Mouse (Mus musculus) CD4-positive helper T cell, adult 2 months (primary cell): ENCODE data around the gene Ccnt2.
"Not testable (repeated sequence)": the region's sequence is repeated elsewhere in the genome, so short reads cannot be mapped to it uniquely, and the experiment has no call there.

Experiments
- DNase-seq: peaks from one replicate; pipeline ENCODE4 v3.0.0-alpha.2; 2012; ENCODE audit warnings: low read depth, missing footprints, low spot score

The Ccnt2 gene

GRCm38 (mm10) chr1:127773803-127774500 is at the start of gene Ccnt2:
Gene Ccnt2 (plus strand): TSS chr1:127774164.
- DNase-seq = peak; percentile 100

DNA sequence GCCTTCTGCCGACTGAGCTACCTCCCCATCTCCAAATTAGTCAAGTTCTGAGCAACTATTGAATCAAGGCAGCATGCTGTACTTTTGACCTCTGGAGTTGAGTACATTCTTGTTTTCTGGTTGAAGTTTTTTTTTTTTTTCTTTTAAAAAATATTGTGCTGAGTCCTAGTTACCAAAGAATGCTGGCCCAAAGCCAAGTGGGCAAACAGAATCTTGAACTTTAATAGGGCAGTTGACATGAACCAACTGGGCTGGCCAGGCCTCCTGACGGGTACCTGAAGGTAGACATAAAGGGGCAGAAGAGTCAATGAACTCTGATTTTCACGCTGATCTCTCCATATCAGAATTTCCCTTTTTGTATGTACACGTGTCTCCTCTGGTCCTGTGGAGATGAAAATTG is 44.9 kb upstream of the Ccnt2 start, which contains the start of gene Acmsd:
Gene Acmsd, plus strand, starts transcription at position 318 of the 400 bp plus-strand sequence.
- DNase-seq = no peak

- DNase-seq = no peak
Measured at GRCm38 (mm10) chr1:127731086-127731485, 42.9 kb upstream of the Ccnt2 start.

GRCm38 (mm10) chr1:127732435-127732834 is 41.5 kb upstream of the Ccnt2 start:
- no peak for DNase-seq

DNA sequence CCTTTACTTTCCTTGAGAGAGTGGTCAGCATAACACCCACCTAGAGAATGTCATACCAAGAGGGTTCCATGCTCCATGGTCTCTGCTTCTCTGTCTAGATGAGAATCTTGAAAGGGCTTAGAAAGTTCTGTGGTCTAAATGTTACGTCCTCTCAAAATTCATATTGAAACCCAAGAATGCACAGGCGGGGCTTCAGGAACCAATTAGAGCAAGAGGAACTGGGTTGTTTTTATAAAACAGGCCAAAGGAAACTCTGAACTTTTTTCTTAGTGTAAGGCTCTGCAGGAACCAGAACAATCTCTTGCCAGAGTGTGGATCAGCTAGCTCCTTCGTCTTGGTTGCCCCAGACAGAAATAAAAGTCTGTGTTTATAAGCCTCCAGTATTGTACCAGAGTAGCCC is 41.1 kb upstream of the Ccnt2 start:
- DNase-seq = peak; percentile 11

DNA sequence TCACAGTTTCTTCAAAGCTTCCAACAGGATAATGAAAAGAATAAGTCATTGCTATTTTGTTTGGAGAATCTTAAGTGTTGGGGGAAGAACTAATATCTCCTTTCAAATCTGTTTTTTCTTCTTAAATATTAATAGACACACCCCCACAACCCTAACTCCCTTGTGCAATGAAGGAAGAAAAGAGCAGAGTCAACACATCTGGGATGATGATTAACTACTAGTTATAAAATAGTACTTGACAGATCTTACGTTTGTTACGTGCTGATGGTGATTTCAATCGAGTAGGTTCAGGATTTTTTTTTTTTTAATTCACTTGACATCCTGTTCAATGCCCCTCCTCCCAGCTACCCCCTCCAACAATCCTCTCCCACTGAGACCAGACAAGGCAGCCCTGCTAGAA is 38.6 kb upstream of the Ccnt2 start:
- DNase-seq = no peak

GRCm38 (mm10) chr1:127750401-127751102 is 23.4 kb upstream of the Ccnt2 start:
- DNase-seq = no peak

GRCm38 (mm10) chr1:127755806-127756205 is 18.2 kb upstream of the Ccnt2 start:
- DNase-seq = no peak

- DNase-seq = no peak
Measured at GRCm38 (mm10) chr1:127756331-127757163, 17.4 kb upstream of the Ccnt2 start.

- not testable (repeated sequence) for DNase-seq
Measured at GRCm38 (mm10) chr1:127757164-127757545, 16.8 kb upstream of the Ccnt2 start.

DNA sequence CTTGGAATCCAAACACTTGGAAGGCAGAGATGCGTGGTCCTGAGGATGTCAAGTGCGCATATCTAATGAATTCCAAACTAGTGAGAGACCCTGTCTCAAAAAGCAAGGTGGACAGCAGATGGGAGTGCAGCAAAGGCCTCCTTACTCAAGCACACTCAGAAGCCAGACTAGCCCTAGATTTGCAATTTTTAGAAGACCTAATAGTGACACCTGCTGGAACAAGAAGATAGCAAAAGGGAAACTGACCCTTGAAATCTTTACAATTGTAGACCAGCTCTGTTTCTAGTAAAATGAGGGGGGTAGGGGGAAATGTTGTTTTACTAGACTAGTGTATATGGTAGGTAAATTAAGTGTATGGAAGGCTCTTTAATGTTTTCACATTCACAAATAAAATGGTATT is 8.5 kb upstream of the Ccnt2 start:
- DNase-seq = no peak

- no peak for DNase-seq
Measured at GRCm38 (mm10) chr1:127766741-127767140, 7.2 kb upstream of the Ccnt2 start.

- no peak for DNase-seq
Measured at GRCm38 (mm10) chr1:127773198-127773802, 664 bp upstream of the Ccnt2 start.

- DNase-seq = peak; percentile 62
Measured at GRCm38 (mm10) chr1:127774501-127774880, 527 bp downstream of the Ccnt2 start.

DNA sequence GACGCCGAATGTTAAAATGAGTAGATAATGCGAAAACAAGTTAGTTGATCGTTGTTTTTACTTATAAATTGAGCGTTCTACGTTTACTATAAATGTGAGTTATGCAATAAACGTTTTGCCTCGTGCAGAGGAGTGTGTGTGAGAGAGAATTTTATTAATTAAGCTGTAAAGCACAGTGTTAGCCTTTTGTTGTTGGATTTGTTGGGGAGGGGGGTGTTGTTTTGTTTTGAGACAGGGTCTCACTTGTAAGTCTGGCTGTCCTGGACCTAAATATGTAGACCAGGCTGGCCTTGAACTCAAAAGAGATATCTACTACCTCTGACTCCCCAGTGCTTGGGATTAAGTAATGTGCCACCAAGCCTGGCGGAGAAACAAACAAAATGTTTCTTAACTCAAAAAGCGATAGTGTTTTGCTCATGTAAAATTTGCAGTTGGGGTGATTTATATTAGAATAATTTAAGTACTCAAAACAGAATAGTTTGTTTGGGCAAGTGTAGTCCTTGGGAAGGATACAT is 1.3 kb downstream of the Ccnt2 start:
- no peak for DNase-seq

DNA sequence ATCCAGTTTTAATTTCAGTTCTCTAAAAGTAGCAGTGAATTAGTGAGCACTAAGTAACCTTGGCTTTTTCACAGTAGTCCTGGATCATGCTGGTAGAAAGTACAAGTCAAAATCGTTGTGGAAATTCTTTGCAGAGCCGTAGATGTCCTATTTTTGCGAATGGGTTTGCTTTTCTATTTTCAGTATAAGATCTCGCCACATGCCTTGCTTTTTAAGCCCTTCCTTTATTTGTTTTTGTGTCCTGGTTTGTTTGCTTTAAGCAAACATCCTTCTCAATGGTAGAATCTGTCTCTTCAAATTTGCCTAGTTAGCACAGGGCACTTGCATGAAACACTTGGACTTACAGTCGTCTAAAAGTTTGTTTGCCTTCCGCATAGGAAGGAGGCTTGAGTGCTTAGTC is 2.3 kb downstream of the Ccnt2 start:
- no peak for DNase-seq

DNA sequence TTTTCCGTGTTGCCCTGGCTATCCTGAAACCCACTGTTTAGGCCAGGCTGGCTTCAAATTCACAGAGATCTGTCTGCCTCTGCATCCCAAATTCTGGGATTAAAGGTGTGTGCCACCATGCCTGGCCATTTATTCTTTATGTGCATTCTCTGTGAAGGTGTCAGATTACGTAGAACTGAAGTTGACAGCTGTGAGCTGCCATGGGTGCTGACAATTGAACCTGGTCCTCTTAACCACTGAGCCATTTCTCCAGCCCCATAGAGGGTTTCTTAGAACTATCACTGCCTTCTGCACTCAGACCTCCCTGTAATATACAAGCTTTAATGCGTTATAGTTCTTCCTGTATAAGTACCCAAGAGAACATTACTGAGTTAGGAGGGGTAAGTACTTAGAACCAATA is 4.6 kb downstream of the Ccnt2 start:
- DNase-seq = no peak

DNA sequence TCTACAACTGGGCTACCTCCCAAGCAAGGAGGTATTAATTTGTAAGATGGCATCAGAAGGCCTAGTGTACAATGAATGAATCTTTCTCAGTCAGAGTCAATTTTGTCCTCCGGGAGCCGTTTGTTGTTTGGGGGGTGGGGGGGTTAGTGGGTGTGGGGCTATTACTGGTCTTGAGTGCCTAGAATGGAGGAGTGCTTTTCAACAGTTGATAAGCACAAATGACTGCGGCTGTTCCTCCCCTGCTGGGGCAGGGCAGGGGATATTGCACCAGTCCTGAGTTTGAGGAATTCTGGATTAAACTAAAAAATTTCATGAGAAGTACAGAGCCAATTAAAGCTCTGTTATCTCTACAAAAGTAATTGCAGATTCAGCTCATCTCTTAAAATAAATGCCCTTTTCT is 6.2 kb downstream of the Ccnt2 start:
- no peak for DNase-seq

GRCm38 (mm10) chr1:127780849-127781248 is 6.9 kb downstream of the Ccnt2 start:
- no peak for DNase-seq

GRCm38 (mm10) chr1:127783862-127784261 is 9.9 kb downstream of the Ccnt2 start:
- DNase-seq = no peak

DNA sequence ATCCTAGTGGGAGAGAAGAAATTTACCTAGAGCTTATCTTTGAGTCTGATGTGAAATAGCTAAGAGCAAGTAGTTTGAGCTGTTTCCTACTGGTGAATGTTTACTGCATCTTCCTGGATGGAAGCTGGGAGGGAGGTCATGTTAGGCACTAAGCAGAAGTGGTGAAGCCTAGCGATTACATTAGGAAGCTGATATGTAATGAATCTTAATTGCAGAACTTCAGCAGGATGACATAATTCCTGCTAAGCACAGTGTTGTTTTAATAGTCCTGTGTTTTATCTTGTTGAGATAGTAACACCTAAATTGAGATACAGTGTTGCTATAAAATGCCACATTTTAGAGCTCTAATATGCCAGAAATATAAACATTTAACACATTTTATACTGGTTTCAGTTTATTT is 11.9 kb downstream of the Ccnt2 start:
- no peak for DNase-seq

DNA sequence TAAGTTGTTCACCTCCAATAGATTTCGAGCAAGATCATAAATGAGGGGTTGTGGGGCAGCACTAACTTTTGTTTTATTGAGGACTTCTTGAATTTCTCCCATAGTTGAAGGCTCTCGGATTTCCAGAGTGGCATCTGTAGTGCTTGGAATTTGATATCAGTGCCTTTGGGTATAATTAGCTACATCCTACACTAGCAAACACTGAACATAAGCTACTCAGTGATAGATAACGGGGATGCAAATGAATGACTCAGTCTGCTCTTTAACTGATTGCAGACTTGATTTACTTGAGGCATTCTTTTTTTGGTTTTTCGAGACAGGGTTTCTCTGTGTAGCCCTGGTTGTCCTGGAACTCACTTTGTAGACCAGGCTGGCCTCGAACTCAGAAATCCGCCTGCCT is 15.0 kb downstream of the Ccnt2 start:
- DNase-seq = no peak
